Mouse (Mus musculus): ENCODE results near the gene Zfp385a.

- TF ChIP-seq CTCF (IDR thresholded peaks at IDR 0.05; ENCODE audit: low read depth, low read length) = no peak
- no peak for TF ChIP-seq EP300 (IDR thresholded peaks at IDR 0.05; ENCODE audit: insufficient read depth, low read depth, low read length)
- no peak for TF ChIP-seq POLR2A (IDR thresholded peaks at IDR 0.05; ENCODE audit: insufficient read depth, low read length)
Measured at GRCm38 (mm10) chr15:103372461-103372860, 32.6 kb upstream of the Zfp385a start.
